Mouse (Mus musculus): ENCODE data around the gene Cul4b. TPM values are rescaled to one million over a fixed set of nuclear protein-coding genes. Genes with fewer than 3 reads are reported as not detected.
"Not testable (repeated sequence)": the region's sequence is repeated elsewhere in the genome, so short reads cannot be mapped to it uniquely, and the experiment has no call there.

Cul4b gene
- 10 to 100 TPM; 35.5 to 40.3 (median 36.4) TPM for total RNA-seq (2022)

- no peak for DNase-seq (ENCODE audit: low spot score in 2 of 2)
Measured at GRCm38 (mm10) chrX:38576078-38576477, at the start of gene Cul4b. TSS of gene Cul4b (minus strand) at chrX:38576196.

- peak; percentile 5 to 13 for DNase-seq (ENCODE audit: low spot score in 2 of 2)
Measured at GRCm38 (mm10) chrX:38600995-38601369, 25.0 kb upstream of the Cul4b start.

GRCm38 (mm10) chrX:38600177-38600994 is 24.4 kb upstream of the Cul4b start, which contains the start of gene Mcts1:
TSS of gene Mcts1 (plus strand) at chrX:38600578.
- peak; percentile 43 to 80 for DNase-seq (ENCODE audit: low spot score in 2 of 2)

- DNase-seq (ENCODE audit: low spot score in 2 of 2) = no peak
Measured at GRCm38 (mm10) chrX:38593180-38593889, 17.3 kb upstream of the Cul4b start.

GRCm38 (mm10) chrX:38591749-38592148 is 15.8 kb upstream of the Cul4b start:
- no peak for DNase-seq (ENCODE audit: low spot score in 2 of 2)

- DNase-seq (ENCODE audit: low spot score in 2 of 2) = no peak
Measured at GRCm38 (mm10) chrX:38589827-38590226, 13.8 kb upstream of the Cul4b start.

GRCm38 (mm10) chrX:38583261-38583660 is 7.3 kb upstream of the Cul4b start:
- no peak for DNase-seq (ENCODE audit: low spot score in 2 of 2)

- no peak for DNase-seq (ENCODE audit: low spot score in 2 of 2)
Measured at GRCm38 (mm10) chrX:38581140-38581539, 5.1 kb upstream of the Cul4b start.

GRCm38 (mm10) chrX:38566521-38567205 is 9.3 kb downstream of the Cul4b start:
- DNase-seq (ENCODE audit: low spot score in 2 of 2) = no peak

GRCm38 (mm10) chrX:38565176-38565542 is 10.8 kb downstream of the Cul4b start:
- DNase-seq (ENCODE audit: low spot score in 2 of 2) = peak in 1 of 2 experiments; percentile 2

GRCm38 (mm10) chrX:38564542-38565175 is 11.3 kb downstream of the Cul4b start:
- DNase-seq (ENCODE audit: low spot score in 2 of 2) = peak; percentile 63 to 90

- peak; percentile 17 to 18 for DNase-seq (ENCODE audit: low spot score in 2 of 2)
Measured at GRCm38 (mm10) chrX:38563941-38564541, 12.0 kb downstream of the Cul4b start.

GRCm38 (mm10) chrX:38553255-38553654 is 22.7 kb downstream of the Cul4b start:
- DNase-seq (ENCODE audit: low spot score in 2 of 2) = no peak

- no peak for DNase-seq (ENCODE audit: low spot score in 2 of 2)
Measured at GRCm38 (mm10) chrX:38514556-38514955, 61.4 kb downstream of the Cul4b start.

- no peak for DNase-seq (ENCODE audit: low spot score in 2 of 2)
Measured at GRCm38 (mm10) chrX:38504846-38505245, 71.2 kb downstream of the Cul4b start.

GRCm38 (mm10) chrX:38502182-38502581 is 73.8 kb downstream of the Cul4b start:
- DNase-seq (ENCODE audit: low spot score in 2 of 2) = not testable (repeated sequence)

GRCm38 (mm10) chrX:38485464-38485863 is 90.5 kb downstream of the Cul4b start:
- DNase-seq (ENCODE audit: low spot score in 2 of 2) = not testable (repeated sequence)

All from left cerebral cortex, adult 8-10 months (tissue).